Mouse (Mus musculus): Measurements from ENCODE around the gene Rbm6.

DNA sequence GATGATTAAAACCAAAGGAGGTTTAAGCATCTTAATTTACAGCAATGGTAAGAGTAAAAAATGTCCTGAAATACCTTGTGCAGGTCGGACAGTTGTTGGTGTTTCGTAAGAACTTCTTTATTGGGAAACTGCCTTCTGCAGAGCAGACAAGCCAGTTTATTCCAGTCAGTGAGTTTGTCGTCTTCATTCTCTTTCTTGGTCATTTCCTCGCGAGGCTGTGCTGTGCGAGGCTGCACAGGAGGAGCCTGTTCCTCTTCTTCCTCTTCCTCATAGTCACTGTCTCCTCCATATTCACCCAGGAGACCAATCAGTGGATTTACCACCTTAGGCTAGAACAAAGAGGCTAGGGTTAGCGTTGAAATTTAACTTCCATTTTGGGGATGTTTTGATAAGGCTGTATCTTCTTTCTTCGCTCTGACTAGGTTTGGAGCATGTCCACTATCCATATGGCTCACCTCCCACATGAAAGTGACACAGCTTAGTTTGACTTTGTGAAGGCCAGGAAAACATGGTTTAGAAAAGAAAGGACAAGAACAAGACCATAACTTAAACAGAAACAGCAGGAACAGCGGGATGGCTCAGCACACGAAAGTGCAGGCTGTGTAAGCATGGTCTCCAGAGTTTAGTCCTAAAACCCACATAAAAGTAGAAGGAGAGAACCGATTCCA lies 90.4 kb downstream of the Rbm6 start:
- TF ChIP-seq CTCF (IDR thresholded peaks at IDR 0.05; ENCODE audit: low read depth, low read length), result no peak
- no peak for TF ChIP-seq POLR2A (IDR thresholded peaks at IDR 0.05; ENCODE audit: extremely low read depth, insufficient read depth, low read length)
